Mouse (Mus musculus): ENCODE results near the gene Mtcl1. TPM values are rescaled to one million over a fixed set of nuclear protein-coding genes. Genes with fewer than 3 reads are reported as not detected.

The Mtcl1 gene
- total and polyA plus RNA-seq, 3 experiments = not detected

- dilution Hi-C loops (cut with MboI; ENCODE audit: extremely low pct_ligation_motif_present, extremely low pct_unique_long_range_greater_than_20kb, low sequenced_read_pairs) (no loop called here), in situ Hi-C loops (cut with MboI; ENCODE audit: low pct_ligation_motif_present, low pct_unique_long_range_greater_than_20kb, low sequenced_read_pairs) (no loop called here)
- H3K4me3 ChIP-seq (replicated peaks in 1 of 3; ENCODE audit: low read depth in 2 of 3, low read length in 2 of 3, poor library complexity in 1 of 3) = no peak overlapping the region
- H3K27me3 ChIP-seq (replicated peaks) = no peaks in the 10 kb centered on the region
- TF ChIP-seq GABPA (IDR thresholded peaks at IDR 0.05; ENCODE audit: insufficient replicate concordance, low read depth, low read length) = no peak
- no peak for TF ChIP-seq ZKSCAN1 (IDR thresholded peaks at IDR 0.05; ENCODE audit: borderline replicate concordance, low read depth, low read length)
- TF ChIP-seq ETS1 (conservative IDR thresholded peaks at IDR 0.05; ENCODE audit: low read depth, low read length) = no peak
- no peak for TF ChIP-seq IRF4 (IDR thresholded peaks at IDR 0.05; ENCODE audit: low read depth, low read length)
- no peak overlapping the region for H3K27ac ChIP-seq (ENCODE audit: insufficient read depth, low read depth)
- no peak for DNase-seq (ENCODE audit: extremely low read depth)
- no peaks in the 10 kb centered on the region for H3K36me3 ChIP-seq (replicated peaks in 1 of 2; ENCODE audit: control insufficient read depth in 1 of 2, insufficient read depth in 1 of 2, low read length in 1 of 2)
- peaks cover 24% of the 10 kb centered on the region for H3K9me3 ChIP-seq (replicated peaks; ENCODE audit: low read length)
- no peak overlapping the region for H3K4me2 ChIP-seq (ENCODE audit: insufficient read depth, low read depth, poor library complexity, severe bottlenecking)
- H3K79me2 ChIP-seq (replicated peaks; ENCODE audit: control insufficient read depth, extremely low read depth, insufficient read depth, poor library complexity, severe bottlenecking) = no peaks in the 10 kb centered on the region
- no peaks in the 10 kb centered on the region for H3K4me1 ChIP-seq (ENCODE audit: control insufficient read depth in 1 of 2, insufficient read depth in 2 of 2)
- no peak overlapping the region for H3K9ac ChIP-seq (ENCODE audit: insufficient read depth, low read depth)
Measured at GRCm38 (mm10) chr17:66471252-66471651, 21.7 kb upstream of the Mtcl1 start.

GRCm38 (mm10) chr17:66470020-66470419 is 20.5 kb upstream of the Mtcl1 start:
- H3K79me2 ChIP-seq (replicated peaks; ENCODE audit: control insufficient read depth, extremely low read depth, insufficient read depth, poor library complexity, severe bottlenecking) = no peaks in the 10 kb centered on the region
- no peak overlapping the region for H3K4me3 ChIP-seq (replicated peaks in 1 of 3; ENCODE audit: low read depth in 2 of 3, low read length in 2 of 3, poor library complexity in 1 of 3)
- DNase-seq (ENCODE audit: extremely low read depth) = no peak
- no peak overlapping the region for H3K9ac ChIP-seq (ENCODE audit: insufficient read depth, low read depth)
- dilution Hi-C loops (cut with MboI; ENCODE audit: extremely low pct_ligation_motif_present, extremely low pct_unique_long_range_greater_than_20kb, low sequenced_read_pairs) (no loop called here), in situ Hi-C loops (cut with MboI; ENCODE audit: low pct_ligation_motif_present, low pct_unique_long_range_greater_than_20kb, low sequenced_read_pairs) (no loop called here)
- no peaks in the 10 kb centered on the region for H3K36me3 ChIP-seq (replicated peaks in 1 of 2; ENCODE audit: control insufficient read depth in 1 of 2, insufficient read depth in 1 of 2, low read length in 1 of 2)
- H3K27ac ChIP-seq (ENCODE audit: insufficient read depth, low read depth) = no peak overlapping the region
- no peaks in the 10 kb centered on the region for H3K27me3 ChIP-seq (replicated peaks)
- peaks cover 24% of the 10 kb centered on the region for H3K9me3 ChIP-seq (replicated peaks; ENCODE audit: low read length)
- TF ChIP-seq MYC (IDR thresholded peaks at IDR 0.05; ENCODE audit: low read depth, low read length) (no peak), UBTF (IDR thresholded peaks at IDR 0.05; ENCODE audit: low read depth, low read length) (no peak), ZMIZ1 (IDR thresholded peaks at IDR 0.05; ENCODE audit: low read depth, low read length) (no peak), EP300 (IDR thresholded peaks at IDR 0.05; ENCODE audit: low read length) (no peak), MAZ (IDR thresholded peaks at IDR 0.05; ENCODE audit: low read depth, low read length) (no peak), BHLHE40 (IDR thresholded peaks at IDR 0.05; ENCODE audit: low read depth, low read length) (no peak), JUND (conservative IDR thresholded peaks at IDR 0.05; ENCODE audit: low read depth, low read length) (no peak), TBP (conservative IDR thresholded peaks at IDR 0.05; ENCODE audit: low read depth, low read length) (no peak)
- H3K4me2 ChIP-seq (ENCODE audit: insufficient read depth, low read depth, poor library complexity, severe bottlenecking) = no peak overlapping the region
- no peaks in the 10 kb centered on the region for H3K4me1 ChIP-seq (ENCODE audit: control insufficient read depth in 1 of 2, insufficient read depth in 2 of 2)

- no peak for DNase-seq (ENCODE audit: extremely low read depth)
- Histone ChIP-seq H3K27me3 (replicated peaks) (no peaks in the 10 kb centered on the region), H3K36me3 (replicated peaks in 1 of 2; ENCODE audit: control insufficient read depth in 1 of 2, insufficient read depth in 1 of 2, low read length in 1 of 2) (no peaks in the 10 kb centered on the region), H3K79me2 (replicated peaks; ENCODE audit: control insufficient read depth, extremely low read depth, insufficient read depth, poor library complexity, severe bottlenecking) (no peaks in the 10 kb centered on the region), H3K9ac (ENCODE audit: insufficient read depth, low read depth) (no peak overlapping the region), H3K4me2 (ENCODE audit: insufficient read depth, low read depth, poor library complexity, severe bottlenecking) (no peak overlapping the region), H3K4me3 (replicated peaks in 1 of 3; ENCODE audit: low read depth in 2 of 3, low read length in 2 of 3, poor library complexity in 1 of 3) (no peak overlapping the region), H3K9me3 (replicated peaks; ENCODE audit: low read length) (peaks cover 35% of the 10 kb centered on the region), H3K27ac (ENCODE audit: insufficient read depth, low read depth) (no peak overlapping the region), H3K4me1 (ENCODE audit: control insufficient read depth in 1 of 2, insufficient read depth in 2 of 2) (no peaks in the 10 kb centered on the region)
- in situ Hi-C loops (cut with MboI; ENCODE audit: low pct_ligation_motif_present, low pct_unique_long_range_greater_than_20kb, low sequenced_read_pairs) = no loop called here
- dilution Hi-C loops (cut with MboI; ENCODE audit: extremely low pct_ligation_motif_present, extremely low pct_unique_long_range_greater_than_20kb, low sequenced_read_pairs) = no loop called here
- TF ChIP-seq USF2 (conservative IDR thresholded peaks at IDR 0.05; ENCODE audit: low read depth, low read length) (no peak), UBTF (IDR thresholded peaks at IDR 0.05; ENCODE audit: low read depth, low read length) (no peak), TCF12 (IDR thresholded peaks at IDR 0.05; ENCODE audit: low read depth, low read length) (no peak), GABPA (IDR thresholded peaks at IDR 0.05; ENCODE audit: insufficient replicate concordance, low read depth, low read length) (no peak), PAX5 (IDR thresholded peaks at IDR 0.05; ENCODE audit: low read length) (no peak), USF1 (IDR thresholded peaks at IDR 0.05; ENCODE audit: low read depth, low read length) (no peak), JUN (IDR thresholded peaks at IDR 0.05; ENCODE audit: insufficient read depth, low read depth, low read length) (no peak)
Measured at GRCm38 (mm10) chr17:66457278-66457677, 7.7 kb upstream of the Mtcl1 start.

Measured in CH12.LX (cell line).